Mouse (Mus musculus) heart, embryonic 11.5 days (tissue): Measurements from ENCODE around the gene Ptpn1. TPM values are rescaled to one million over a fixed set of nuclear protein-coding genes. Genes with fewer than 3 reads are reported as not detected.

Experiments
- ATAC-seq: fragments of 200-750 bp; cut with Nextera tagmentation; replicated peaks from 2 replicates; pipeline ENCODE4 v1.8.0; 2017; ENCODE audit warnings: moderate library complexity; ENCODE audit not compliant: insufficient number of reproducible peaks, low FRiP score, low TSS enrichment
- H3K27ac ChIP-seq: fragments of 300-500 bp; sonication (generic); 2 replicates; pipeline ENCODE4 v1.5.1; 2014; ENCODE audit warnings: mild to moderate bottlenecking, low read depth, low read length
- H3K27me3 ChIP-seq: fragments of 300-500 bp; sonication (generic); 2 replicates; pipeline ENCODE4 v1.6.1; 2014; ENCODE audit warnings: mild to moderate bottlenecking, low read length, mixed read lengths; ENCODE audit not compliant: control insufficient read depth, insufficient read depth
- H3K36me3 ChIP-seq: fragments of 300-500 bp; sonication (generic); 2 replicates; pipeline ENCODE4 v1.6.1; 2014; ENCODE audit warnings: mild to moderate bottlenecking, low read length, moderate library complexity, mixed read lengths; ENCODE audit not compliant: control insufficient read depth, insufficient read depth
- H3K4me1 ChIP-seq: fragments of 300-500 bp; sonication (generic); 2 replicates; pipeline ENCODE4 v1.6.1; 2014; ENCODE audit warnings: low read length; ENCODE audit not compliant: control insufficient read depth, insufficient read depth
- H3K4me2 ChIP-seq: fragments of 300-500 bp; sonication (generic); 2 replicates; pipeline ENCODE4 v1.6.1; 2014; ENCODE audit warnings: mild to moderate bottlenecking, moderate library complexity
- H3K4me3 ChIP-seq: fragments of 300-500 bp; sonication (generic); 2 replicates; pipeline ENCODE4 v1.5.1; 2014; ENCODE audit warnings: low read depth, low read length
- H3K9ac ChIP-seq: fragments of 300-500 bp; sonication (generic); 2 replicates; pipeline ENCODE4 v1.6.1; 2014; ENCODE audit warnings: mild to moderate bottlenecking, low read depth, low read length, moderate library complexity
- H3K9me3 ChIP-seq: fragments of 300-500 bp; sonication (generic); replicated peaks from 2 replicates; pipeline ENCODE4 v1.6.1; 2016; ENCODE audit warnings: low read length; ENCODE audit not compliant: control insufficient read depth
- WGBS: fragments of 180-500 bp; shearing (Covaris S2); extraction: QIAGEN DNeasy Blood & Tissue Kit; methylation state at CpG from one replicate; pipeline ENCODE4 v1.1.7; 2014; ENCODE audit not compliant: insufficient replicate concordance; 5-methylcytosine and 5-hydroxymethylcytosine counted together
- polyA plus RNA-seq: library from polyadenylated mRNA; unstranded; fragments of >200 nt; fragmentation: Nextera tagmentation; extraction: Ambion mirVana; gene quantifications from 2 replicates; pipeline ENCODE4 v1.2.1, GENCODE M21; 2014

Ptpn1 gene
- polyA plus RNA-seq, 1 experiment from 2014 or later: 46.7 TPM

GRCm38 (mm10) chr2:167939204-167939603 lies 7.3 kb downstream of the Ptpn1 start:
- Histone ChIP-seq H3K27ac (peak overlapping the region; percentile 70; the same call in 1 of the 2 replicates), H3K4me3 (no peak overlapping the region), H3K27me3 (no peaks in the 10 kb centered on the region), H3K4me2 (no peak overlapping the region), H3K4me1 (peaks cover 72% of the 10 kb centered on the region), H3K9ac (no peak overlapping the region), H3K9me3 (no peaks in the 10 kb centered on the region), H3K36me3 (no peaks in the 10 kb centered on the region)
- WGBS: 53% methylated on average over 4 of the region's 4 CpGs
- no peak for ATAC-seq

GRCm38 (mm10) chr2:167939632-167940399 lies 8.0 kb downstream of the Ptpn1 start:
- H3K9me3 ChIP-seq: no peaks in the 10 kb centered on the region
- peaks cover 70% of the 10 kb centered on the region for H3K4me1 ChIP-seq
- H3K27ac ChIP-seq: peak overlapping the region; percentile 70
- peak overlapping the region; percentile 27; the same call in 1 of the 2 replicates for H3K4me2 ChIP-seq
- H3K4me3 ChIP-seq: no peak overlapping the region
- no peak for ATAC-seq
- no peak overlapping the region for H3K9ac ChIP-seq
- H3K27me3 ChIP-seq: no peaks in the 10 kb centered on the region
- H3K36me3 ChIP-seq: no peaks in the 10 kb centered on the region
- 34% methylated on average over 11 of the region's 11 CpGs for WGBS

DNA sequence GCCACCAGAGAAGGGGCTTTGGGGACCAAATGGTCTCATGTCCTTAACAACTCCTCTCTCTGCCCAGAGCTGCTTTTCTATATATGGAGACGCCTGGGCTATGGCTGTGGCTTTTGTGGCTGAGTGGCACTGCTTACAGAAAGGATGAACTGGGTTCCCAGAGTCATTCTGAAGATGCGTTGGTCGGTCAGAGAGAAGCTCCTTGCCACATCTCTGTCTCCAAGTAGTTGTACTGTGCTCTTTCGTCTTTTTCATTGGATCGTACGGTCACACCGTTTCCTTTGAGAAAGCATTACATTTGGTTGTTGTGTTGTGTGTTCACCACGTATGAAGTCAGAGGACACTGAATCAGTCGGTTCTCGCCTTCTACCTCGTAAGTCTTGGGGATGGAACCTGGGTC lies 8.8 kb downstream of the Ptpn1 start:
- no peak overlapping the region for H3K4me2 ChIP-seq
- no peaks in the 10 kb centered on the region for H3K27me3 ChIP-seq
- H3K36me3 ChIP-seq: no peaks in the 10 kb centered on the region
- peak overlapping the region; percentile 70 for H3K27ac ChIP-seq
- H3K4me1 ChIP-seq: peaks cover 72% of the 10 kb centered on the region
- no peaks in the 10 kb centered on the region for H3K9me3 ChIP-seq
- no peak for ATAC-seq
- H3K9ac ChIP-seq: no peak overlapping the region
- 88% methylated on average over 11 of the region's 11 CpGs for WGBS
- H3K4me3 ChIP-seq: no peak overlapping the region

DNA sequence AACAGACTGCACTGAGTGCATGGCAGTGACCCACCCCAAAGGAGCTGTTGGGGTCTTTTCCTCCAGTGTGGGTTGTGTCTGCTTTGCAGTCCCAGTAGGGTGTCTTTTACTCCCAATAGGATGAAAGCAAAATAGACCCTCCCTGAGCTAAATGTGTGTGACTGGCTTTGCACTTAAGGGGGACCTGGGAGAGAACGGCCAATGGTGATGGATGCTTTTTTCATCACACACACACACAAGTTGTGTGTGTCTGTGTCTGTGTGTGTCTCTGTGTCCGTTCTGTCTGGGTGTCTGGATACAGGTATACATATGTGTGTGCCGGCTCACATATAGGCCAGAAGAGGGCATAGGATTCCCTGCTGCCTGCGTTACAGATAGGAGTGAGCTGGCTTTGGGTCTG lies 9.5 kb downstream of the Ptpn1 start:
- Histone ChIP-seq H3K9me3 (no peaks in the 10 kb centered on the region), H3K27me3 (no peaks in the 10 kb centered on the region), H3K4me2 (no peak overlapping the region), H3K4me3 (no peak overlapping the region), H3K27ac (no peak overlapping the region), H3K36me3 (no peaks in the 10 kb centered on the region), H3K4me1 (peaks cover 68% of the 10 kb centered on the region), H3K9ac (no peak overlapping the region)
- no peak for ATAC-seq
- 75% methylated on average over 4 of the region's 4 CpGs for WGBS

DNA sequence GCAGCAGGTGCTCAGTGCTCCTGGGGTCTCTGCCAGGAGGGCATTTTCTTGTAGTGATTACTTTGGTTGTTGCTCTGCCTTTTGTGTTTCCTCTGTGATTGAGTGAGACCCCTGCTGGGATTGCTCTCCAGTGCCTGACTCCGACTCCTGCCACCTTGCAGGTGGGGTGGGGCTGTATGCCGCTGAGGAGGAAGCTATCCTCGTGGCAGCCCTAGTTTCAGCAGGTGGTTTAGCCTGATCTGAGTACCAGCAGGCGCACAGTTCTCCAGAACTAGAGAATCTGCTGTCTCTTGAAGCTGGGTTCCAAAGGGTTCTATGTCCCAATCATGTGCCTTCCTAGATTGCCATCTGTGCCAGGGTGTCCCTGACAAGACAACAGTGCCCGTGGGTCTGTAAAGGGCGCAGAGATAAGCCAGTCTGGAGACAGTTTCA lies 9.9 kb downstream of the Ptpn1 start:
- Histone ChIP-seq H3K27me3 (no peaks in the 10 kb centered on the region), H3K27ac (peak overlapping the region; percentile 72), H3K9ac (no peak overlapping the region), H3K4me2 (peak overlapping the region; percentile 29), H3K4me3 (no peak overlapping the region), H3K36me3 (no peaks in the 10 kb centered on the region), H3K4me1 (peaks cover 67% of the 10 kb centered on the region), H3K9me3 (no peaks in the 10 kb centered on the region)
- WGBS: 53% methylated on average over 6 of the region's 6 CpGs
- no peak for ATAC-seq

DNA sequence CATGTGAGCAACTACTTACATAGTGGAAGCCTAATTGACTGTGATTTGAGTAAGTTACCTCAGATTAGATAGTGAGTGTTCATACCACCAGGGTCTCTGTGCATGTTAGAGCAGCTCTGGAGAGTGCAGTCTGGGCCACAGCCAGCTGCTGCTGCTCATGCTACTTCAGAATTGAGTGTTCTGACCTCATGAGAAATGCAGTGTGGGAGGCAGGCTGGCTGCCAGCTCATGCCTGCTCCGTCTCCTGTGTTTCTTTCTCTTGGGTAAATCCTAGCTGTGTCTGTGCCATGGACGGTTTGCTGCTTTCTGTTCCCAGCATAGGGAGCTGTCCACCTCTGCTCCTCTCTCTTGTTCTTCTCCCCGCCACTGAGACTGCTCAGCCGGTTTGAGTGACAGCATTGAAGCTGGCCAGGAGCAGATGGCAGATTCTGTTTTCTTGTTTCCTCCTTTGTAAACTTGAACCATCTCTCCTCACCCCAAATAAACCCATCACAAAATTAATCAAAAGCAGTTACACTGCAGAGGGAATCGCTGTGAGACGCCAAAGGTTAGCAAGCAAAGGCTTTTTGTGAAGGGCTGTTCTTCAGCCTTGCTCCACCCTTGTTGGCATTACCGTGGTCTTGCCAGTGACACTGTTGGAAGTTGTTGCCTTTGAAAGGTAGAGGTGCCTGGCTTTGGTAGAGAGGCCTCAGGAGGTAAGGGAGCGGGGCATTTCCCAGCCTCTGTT lies 10.5 kb downstream of the Ptpn1 start:
- WGBS: 43% methylated on average over 8 of the region's 8 CpGs
- Histone ChIP-seq H3K27ac (peak overlapping the region; percentile 72), H3K4me1 (peaks cover 66% of the 10 kb centered on the region), H3K9ac (peak overlapping the region; percentile 31; the same call in 1 of the 2 replicates), H3K4me2 (peak overlapping the region; percentile 29), H3K4me3 (no peak overlapping the region), H3K27me3 (no peaks in the 10 kb centered on the region), H3K36me3 (no peaks in the 10 kb centered on the region), H3K9me3 (no peaks in the 10 kb centered on the region)
- 0 out of 2 replicates have a peak, but pooled peaks have one; percentile 58 for ATAC-seq

GRCm38 (mm10) chr2:167942926-167943633 lies 11.2 kb downstream of the Ptpn1 start:
- no peak for ATAC-seq
- H3K4me2 ChIP-seq: peak overlapping the region; percentile 27; the same call in 1 of the 2 replicates
- no peaks in the 10 kb centered on the region for H3K27me3 ChIP-seq
- peak overlapping the region; percentile 31; the same call in 1 of the 2 replicates for H3K9ac ChIP-seq
- 55% methylated on average over 12 of the region's 12 CpGs for WGBS
- peak overlapping the region; percentile 72 for H3K27ac ChIP-seq
- no peaks in the 10 kb centered on the region for H3K36me3 ChIP-seq
- H3K4me3 ChIP-seq: no peak overlapping the region
- H3K9me3 ChIP-seq: no peaks in the 10 kb centered on the region
- H3K4me1 ChIP-seq: peaks cover 66% of the 10 kb centered on the region

DNA sequence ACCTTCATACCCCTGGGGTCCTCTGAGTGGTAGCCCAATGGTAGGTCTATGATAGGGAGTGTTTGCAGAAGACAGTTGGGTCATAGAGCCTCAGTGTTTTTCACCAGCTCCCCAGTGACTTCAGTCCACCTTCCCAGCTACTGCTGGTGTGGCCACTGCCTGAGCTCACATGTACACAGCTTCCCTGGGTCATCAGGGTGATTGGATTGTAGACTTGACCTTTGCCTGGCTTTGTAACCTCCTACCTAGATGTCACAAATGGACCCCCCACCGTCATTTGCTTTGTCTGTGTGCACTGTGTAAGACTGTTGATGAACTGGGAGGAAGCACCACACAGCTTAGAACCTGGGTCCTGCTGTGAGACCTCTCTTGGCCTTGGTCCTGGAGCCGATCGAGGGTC lies 12.3 kb downstream of the Ptpn1 start:
- no peak for ATAC-seq
- WGBS: 86% methylated on average over 3 of the region's 3 CpGs

More for the DNA sequence above, 12.3 kb downstream of the Ptpn1 start:
- no peak overlapping the region for H3K27ac ChIP-seq
- no peaks in the 10 kb centered on the region for H3K36me3 ChIP-seq
- H3K4me3 ChIP-seq: no peak overlapping the region
- H3K27me3 ChIP-seq: no peaks in the 10 kb centered on the region
- H3K9ac ChIP-seq: no peak overlapping the region
- H3K9me3 ChIP-seq: no peaks in the 10 kb centered on the region
- no peak overlapping the region for H3K4me2 ChIP-seq
- H3K4me1 ChIP-seq: peaks cover 69% of the 10 kb centered on the region
